Mouse (Mus musculus) c-Kit-negative CD71-positive TER-119-positive erythroid progenitor cells, embryonic 14.5 days (primary cell): ENCODE measurements around the gene Lars2.

Source experiments
- DNase-seq: peaks from one replicate; pipeline ENCODE4 v3.0.0-alpha.2; 2013; ENCODE audit warnings: low read depth, low spot score

Gene Lars2

DNA sequence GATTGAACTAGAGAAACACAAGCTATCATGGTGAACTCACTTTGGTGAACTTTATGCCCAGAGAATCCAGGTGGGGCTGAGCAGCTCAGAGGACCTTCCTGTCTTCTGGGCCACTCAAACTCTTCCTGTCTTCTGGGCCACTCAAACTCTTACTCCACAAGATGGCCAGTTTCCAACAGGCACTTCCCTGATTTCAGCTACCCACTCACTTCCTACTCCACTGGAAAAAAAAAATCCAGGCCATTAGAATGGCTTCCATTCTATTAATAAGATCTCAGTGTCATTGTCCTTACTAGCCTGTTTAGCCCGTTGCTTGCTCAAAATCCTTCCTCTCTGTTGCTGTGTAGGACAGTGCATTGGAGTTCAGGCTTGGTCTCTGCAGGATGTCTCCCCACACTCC, 108.8 kb downstream of the Lars2 start:
- DNase-seq = no peak

DNA sequence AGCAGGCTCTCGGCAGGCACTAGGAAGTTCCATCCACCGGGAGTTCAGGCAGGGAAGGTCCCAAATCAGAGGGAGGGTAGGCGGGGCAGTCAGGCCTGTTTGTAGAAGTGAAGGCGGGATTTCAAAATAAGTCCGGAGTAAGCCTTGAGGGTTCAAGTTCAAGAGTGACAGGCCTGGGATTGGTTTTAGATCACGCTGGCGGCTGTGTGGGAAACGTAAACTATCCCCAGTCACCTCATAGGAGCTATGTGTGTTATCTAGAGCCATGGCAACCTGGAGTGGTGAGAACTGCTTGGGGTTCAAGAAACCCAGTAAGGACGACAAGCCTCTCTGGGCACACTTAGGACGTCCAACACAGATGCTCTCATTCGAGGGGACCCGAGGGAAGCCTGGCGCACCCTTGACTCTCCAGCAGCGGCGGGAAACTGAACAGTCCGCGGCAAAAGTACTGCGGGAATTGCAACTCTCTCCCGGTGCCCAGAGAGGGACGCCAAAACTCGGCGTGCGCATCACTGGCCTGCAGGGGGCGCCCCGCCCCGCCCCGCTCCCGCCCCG, 111.4 kb downstream of the Lars2 start:
- DNase-seq = no peak

DNA sequence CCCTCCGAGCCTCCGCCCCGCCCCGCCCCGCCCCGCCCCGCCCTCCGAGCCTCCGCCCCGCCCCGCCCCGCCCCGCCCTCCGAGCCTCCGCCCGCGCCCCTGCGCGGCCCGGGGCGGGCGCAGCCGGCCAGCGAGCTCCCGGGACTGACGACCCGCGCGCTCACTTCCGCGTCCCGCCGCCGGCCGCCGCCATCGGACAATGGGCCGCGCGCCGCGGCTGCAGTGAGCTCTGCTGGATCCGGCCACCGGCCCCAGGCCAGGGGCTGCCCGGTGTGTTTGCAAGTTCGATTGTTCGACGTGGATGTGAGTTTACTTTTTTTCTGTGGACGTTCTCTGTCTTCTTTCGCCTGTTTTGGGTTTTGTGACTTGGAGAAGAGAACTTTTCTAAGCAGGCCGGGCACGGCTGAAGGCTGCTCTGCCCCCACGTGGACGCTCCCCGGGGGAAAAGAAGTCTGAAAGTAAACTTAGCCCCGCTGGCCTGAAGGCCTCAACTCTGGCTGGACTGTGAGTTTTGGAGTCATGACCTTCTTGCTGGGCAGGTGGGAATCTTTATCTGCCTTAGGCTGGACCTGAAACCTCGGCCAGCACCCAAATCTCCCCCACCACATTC, 112.0 kb downstream of the Lars2 start, which contains the start of gene Limd1:
Limd1 (plus strand) TSS at position 121 of the 610 bp plus-strand sequence.
- DNase-seq = no peak

DNA sequence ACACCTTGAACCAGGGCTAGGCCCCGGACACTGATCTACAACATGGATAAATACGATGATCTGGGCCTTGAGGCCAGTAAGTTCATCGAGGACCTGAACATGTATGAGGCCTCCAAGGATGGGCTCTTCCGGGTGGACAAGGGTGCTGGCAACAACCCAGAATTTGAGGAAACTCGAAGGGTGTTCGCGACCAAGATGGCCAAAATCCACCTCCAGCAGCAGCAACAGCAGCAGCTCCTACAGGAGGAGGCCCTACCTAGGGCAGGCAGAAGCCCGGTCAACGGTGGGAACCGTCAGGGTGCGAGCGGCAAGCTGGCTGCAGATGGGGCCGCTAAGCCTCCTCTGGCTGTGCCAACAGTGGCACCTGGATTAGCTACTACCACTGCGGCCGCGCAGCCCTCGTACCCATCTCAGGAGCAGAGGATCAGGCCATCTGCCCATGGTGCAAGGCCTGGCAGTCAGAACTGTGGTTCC, 112.5 kb downstream of the Lars2 start:
- DNase-seq = no peak

DNA sequence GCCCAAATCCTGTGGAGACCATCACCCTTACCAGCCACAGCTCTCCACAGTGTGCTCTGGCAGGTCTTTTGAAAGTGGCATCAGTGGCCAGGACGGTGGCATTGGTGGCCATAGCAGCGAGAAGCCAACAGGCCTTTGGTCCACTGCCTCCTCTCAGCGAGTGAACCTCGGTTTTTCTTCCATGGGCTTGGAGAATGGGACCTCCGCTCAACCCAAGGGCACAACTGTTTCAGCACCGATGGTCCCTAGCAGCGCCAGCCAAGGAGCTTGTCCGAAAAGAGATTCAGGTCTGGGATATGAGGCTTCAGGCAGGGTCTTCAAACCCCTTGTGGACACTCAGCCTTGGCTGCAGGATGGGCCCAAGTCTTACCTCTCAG, 113.1 kb downstream of the Lars2 start:
- no peak for DNase-seq

DNA sequence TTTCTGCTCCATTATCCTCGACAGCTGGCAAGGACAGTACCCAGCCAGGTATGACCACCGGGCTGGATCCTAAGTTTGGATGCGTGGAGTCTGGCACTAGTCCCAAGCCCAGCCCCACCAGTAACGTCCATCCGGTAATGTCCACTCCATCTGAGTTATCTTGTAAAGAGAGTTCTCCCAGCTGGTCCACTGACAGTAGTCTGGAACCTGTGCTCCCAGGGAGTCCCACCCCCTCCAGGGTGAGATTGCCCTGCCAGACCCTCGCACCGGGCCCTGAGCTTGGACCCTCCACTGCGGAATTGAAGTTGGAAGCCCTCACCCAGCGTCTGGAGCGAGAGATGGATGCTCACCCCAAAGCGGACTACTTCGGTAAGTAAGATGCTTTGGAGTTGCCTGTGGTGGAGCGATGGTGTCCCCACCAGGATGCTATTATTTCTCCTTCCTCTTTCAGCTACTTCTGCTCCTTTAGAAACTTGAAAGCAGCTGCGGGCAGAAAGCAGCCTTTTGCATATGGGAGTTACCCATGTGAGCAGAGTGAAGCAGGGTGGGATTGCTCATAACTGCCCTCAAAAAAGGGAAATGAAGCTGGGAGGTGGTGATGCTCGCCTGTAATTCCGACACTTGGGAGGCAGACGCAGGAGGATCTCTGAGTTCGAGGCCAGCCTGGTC, 113.7 kb downstream of the Lars2 start:
- no peak for DNase-seq

DNA sequence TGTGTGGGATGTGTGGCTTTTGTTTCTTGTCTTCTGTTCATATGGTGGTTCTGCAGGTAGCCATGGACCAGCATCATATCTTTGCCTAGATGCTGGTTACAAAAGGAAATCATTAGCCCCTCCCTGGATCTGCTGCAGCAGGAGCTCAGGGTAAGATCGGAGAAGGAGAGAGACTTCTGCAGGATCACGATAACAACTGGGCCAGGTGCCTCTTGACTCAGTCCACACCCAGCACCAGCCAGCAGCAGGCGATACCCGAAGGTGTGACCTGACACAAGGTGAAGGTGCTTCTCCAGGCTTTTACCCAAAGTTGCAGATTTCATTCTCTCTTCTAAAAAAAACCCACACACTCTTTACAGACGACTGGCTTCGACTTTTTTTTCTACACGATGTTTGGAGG, 114.4 kb downstream of the Lars2 start:
- peak; percentile 67 for DNase-seq

DNA sequence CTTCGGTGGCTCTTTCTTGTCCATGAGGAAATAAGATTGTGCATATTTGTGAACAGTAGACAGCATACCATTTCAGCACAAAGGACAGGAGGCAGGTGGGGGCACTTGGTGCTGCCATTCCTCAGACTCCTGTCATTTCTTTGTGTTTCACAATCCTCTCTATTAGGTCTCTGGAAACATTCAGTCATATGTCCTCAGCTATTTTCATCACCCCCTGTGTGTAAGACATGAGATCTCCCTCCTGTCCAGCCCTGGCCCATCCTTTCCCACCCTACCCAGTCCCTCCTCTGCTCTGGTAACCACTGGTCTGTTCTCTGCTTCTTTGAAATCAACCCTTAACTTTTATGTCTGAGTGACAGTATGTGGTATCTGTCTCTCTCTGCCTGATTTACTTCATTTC, 116.9 kb downstream of the Lars2 start:
- DNase-seq = no peak

DNA sequence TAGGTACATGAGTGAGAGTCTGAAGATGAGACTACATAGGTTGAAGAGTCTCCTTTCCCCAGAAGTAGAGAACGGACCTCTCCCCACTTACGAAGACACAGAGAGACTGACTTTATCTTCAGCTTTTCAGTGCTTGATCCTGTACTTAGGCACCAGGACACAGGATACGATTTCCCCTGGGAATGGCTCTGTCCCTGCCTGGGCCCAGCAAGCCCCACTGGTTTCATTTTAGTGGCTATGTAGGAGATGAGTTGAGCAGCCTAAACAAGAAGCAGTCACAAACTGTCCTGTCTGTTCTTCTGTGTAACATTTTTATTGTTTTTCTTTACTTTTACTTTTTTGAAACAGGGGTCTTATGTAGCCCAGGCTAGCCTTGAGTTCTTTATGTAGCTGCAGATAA, 118.1 kb downstream of the Lars2 start:
- no peak for DNase-seq

DNA sequence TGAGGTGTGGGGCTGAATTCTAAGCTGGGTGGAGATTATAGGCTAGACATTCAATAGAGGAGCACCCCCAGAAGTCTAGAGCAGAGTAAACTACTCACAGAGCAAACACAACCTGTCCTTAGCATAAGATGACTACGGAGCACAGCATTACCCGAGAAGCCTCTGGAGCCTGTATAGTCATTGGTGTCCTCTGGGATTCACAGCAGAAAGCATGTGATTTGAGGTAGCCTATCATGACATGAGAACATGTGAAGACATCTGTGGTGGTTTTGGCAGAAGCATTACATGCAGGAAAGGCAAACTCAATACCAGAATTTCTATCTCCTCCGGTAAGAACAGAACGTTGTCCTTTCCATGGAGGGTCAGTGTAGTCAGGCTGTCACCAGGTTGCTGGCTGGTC, 118.8 kb downstream of the Lars2 start:
- no peak for DNase-seq

DNA sequence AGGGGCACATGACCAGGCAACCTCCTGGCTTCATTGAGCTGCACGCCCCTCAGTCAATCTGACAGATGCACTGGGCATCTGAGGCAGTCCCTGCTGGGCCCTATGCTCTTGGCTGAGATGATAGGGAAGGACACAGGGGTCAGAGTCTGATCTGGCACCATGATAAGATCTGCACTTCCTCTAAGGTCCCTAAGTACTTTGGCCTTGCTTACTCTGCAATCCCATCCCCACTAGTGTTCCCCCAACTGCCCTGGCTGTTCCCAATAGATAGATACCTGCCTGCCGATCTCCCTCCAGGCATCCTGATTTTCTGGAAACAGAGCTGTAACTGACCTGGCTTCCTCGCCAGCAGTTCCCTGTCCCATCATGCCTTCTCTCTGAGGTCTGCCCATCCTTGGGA, 119.9 kb downstream of the Lars2 start:
- no peak for DNase-seq

DNA sequence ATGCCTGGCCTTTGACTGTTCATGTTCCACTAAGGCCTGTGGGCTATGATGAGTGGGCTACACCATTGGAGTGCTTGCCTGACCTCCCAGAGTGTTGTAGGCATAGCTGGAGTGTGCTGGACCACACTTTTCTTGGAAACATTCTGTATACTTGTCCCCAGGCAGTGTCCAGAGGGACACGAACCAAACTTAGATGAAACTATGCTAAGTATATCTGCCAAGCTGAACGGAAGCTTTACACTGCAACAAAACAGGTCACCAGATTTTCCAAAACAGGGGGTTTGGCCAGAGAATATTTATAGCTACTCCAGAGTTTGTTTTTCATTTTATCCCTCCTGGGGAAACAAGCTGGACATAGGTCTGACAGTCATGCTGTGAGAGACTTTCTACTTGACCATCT, 122.3 kb downstream of the Lars2 start:
- no peak for DNase-seq

DNA sequence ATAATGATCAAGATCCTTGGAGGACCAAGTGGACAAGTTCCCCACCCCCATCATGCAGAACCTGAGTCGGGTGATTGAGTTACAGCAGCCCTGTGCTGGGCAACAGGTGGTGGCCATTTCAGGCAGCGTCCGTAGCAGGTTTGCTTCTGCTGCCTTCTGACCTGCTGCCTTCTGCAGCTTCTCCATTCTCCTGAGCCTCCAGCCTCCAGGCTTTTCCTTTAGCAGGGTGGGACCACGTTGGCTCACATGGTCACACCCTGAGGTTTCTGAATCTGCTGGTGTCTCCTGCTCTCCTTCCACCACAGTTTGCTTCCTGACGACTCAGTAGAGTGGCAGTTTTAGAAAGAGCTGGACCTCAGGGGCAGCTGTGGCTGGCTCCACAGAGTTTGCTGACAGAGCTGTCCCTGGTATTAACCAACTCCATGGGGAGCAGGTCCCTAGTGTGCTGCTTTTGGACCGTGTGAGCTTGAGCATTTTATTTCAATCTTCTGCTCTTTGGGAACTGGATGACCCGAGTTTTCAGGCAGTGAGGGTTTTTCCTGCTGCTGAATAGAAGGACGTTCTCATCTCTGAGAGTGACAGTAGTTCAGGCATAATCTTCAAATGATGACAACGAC, 123.1 kb downstream of the Lars2 start:
- DNase-seq = no peak

DNA sequence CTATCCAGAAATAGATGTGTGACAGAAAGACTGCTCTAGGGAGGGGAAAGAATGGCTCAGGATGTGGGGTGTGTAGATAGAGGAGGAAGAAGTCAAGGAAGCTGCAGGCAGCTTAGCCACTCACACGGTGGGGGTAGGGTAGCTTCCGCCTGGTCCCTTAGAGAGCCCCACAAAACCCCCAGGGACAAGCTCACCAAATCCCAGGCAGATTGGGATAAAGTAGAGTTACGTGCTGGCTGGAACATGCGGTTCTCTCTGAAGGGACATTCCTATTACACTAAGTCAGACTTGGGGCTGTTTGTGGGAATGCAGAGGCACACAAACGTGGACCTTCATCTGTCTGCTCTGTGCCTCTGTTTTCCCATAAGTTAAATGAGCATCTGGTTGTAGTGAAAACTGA, 124.2 kb downstream of the Lars2 start:
- no peak for DNase-seq

DNA sequence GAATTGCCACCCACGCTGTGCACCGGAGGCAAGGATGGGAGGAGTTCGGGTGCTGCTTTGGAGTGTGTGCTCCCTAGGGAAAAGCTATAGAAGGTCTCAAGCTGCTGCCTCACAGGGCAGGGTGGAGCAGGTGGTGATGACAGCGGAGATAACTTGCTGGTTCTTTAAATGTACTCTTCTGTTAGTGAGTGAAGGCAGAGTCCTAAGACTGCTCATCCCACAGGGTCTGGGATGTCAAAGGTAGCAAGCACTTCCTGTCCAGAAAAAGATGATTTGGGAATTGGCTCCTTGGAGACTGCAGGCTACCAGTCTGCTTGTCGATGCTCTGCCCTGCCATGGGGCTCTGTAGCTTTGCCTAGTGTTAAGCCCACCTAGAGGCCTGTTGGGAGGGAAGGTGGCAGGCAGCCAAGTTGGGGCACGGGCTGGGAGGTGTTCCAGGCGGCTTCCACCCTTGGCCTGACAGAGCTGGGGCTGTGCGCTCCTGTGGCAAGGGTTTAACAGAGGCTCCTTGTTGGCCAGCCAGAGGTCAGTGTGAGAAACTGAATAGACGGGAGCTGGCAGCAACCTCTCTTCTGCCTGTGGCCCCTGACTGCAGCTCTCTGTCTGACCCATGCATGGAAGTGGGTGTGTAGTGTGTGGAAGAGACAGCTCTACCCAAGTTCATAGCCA, 125.3 kb downstream of the Lars2 start:
- DNase-seq = no peak

DNA sequence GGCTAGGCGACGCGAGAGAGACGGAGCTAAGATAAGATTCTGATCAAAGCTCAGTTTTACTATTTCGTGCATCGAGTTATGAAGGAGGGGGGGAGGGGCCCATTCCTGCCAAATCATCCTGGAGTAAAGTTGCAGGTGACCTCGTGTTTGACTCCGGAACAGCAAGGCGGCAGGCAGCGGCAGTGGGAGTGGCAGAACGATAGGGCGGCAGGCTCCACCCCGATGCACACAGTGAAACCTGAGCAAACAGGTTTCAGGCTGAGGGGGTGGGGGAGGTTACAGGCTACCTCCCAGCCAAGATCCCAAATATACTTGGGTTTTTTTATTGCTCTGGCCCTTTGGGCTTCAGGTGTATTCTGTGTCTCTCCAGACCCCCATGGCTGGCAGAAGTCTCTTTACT, 129.9 kb downstream of the Lars2 start:
- DNase-seq = no peak

DNA sequence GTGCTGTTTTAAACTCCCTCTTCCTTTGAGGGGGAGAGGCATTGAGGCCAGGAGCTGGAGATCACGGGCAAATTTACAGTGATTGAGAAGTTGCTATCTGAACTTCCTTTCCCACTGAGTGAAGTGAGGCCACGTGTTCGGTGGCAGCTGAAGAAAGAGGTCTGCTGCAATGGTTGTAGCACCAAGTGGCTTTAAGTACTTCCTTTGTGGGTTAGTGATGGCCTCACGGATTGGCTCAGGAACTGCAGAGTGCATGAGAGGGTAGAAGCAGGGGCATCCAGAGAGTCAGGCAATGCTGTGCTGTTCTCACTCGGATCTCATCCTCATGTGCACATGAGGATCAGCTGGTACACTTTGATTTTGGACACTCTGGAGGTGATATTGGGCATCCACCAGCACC, 131.2 kb downstream of the Lars2 start:
- DNase-seq = no peak

DNA sequence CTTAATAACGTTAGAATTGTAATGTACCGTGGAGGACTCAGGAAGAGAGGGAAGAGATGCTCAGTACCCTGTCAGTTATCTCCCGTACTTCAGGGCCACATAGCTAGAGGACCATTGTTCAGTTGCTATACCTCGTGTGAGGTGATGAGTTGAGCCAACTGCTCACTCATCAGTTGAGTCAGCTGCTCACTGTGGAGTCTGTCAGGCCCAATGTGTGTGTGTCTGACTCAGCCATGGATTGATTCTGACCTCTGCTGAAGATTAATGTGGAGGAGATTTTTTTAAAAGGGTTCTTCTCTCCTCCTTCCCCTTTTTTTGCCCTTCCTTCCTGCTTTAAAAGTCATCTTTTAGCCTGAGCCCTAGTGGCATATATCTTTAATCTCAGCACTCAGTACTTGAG, 133.8 kb downstream of the Lars2 start:
- DNase-seq = no peak

DNA sequence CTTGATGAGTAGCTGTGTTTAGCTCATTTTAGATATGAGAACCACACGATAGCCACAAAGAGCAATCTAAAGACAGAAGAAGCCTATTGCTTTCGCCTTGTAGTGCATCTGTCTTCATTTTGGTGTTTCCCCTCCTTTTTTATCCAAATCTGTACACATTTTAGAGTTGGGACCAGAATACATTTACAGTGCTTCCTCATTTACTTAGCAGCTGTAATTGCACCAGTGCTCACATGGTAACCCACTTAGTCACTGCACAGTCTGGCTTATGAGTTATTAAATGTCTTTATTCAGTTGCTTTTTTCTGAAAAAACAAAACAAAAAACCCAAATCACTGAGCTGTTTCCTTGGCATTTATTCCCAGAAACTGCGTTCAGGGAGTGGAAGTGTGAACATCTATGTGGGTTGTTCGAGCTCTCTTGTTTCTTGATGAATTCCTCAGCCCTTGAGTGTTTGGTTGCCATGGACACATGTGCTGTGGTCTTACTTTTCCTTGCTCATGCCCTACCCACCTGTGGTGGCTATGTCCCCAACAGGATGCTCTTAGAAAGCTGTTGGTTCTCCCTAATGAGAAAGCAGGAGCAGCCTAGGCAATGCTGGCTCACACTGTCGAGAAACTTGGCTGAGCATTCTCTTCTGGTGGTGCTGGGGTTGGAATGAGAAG, 136.6 kb downstream of the Lars2 start:
- no peak for DNase-seq

DNA sequence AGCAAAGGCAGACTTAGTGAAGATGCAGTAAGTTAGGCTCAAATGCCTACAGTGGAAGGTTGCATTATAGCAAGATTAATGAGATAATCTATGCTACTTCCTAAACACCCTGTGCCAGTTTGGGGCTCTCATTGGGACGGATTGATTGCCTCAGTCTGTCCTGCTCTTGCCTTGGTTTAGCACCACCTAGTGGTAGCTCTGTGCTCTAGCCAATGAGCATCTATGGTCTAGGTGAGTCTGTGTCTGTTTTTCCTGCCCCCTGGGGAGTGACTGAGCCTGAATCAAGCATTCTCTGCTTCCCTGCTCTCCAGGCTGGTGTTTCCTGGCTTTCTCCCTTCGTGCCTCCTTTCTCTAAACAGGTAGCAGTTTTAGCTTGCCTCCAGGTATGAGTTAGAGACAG, 137.6 kb downstream of the Lars2 start:
- peak; percentile 61 for DNase-seq

DNA sequence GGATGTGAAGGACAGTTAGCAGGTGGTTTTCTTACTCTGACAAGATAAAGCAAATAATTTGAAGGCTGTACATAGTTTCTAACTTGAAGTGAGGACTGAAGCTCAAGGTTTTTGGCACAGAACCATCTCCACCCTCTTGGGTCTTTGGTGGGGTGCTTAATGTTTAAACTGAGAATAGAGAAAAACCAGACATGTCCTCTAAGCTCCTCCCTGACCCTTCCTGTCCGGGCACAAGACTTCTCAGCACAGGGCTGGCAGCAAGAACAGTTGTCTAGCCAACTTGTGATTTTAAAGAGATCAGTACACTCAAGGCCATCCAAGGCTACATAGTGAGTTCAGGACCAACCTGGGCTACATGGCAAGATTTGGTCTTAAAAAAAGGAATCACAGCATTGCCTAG, 138.9 kb downstream of the Lars2 start:
- DNase-seq = no peak
